Mouse (Mus musculus) gastrocnemius, adult 2 months (tissue): ENCODE results near the gene Dcp1b. TPM values are rescaled to one million over a fixed set of nuclear protein-coding genes. Genes with fewer than 3 reads are reported as not detected.
A peak's percentile ranks its signal among the peaks of the same experiment; 100 is the strongest.

Source experiments
- DNase-seq: peaks from one replicate; pipeline ENCODE4 v3.0.0; 2022
- H3K27ac ChIP-seq: fragments of 200-600 bp; 2 replicates; pipeline ENCODE4 v1.8.1; 2022; ENCODE audit warnings: mild to moderate bottlenecking
- H3K4me3 ChIP-seq: fragments of 200-600 bp; 2 replicates; pipeline ENCODE4 v1.8.1; 2022; ENCODE audit warnings: mild to moderate bottlenecking, moderate library complexity
- CTCF ChIP-seq: fragments of 200-600 bp; IDR thresholded peaks from 2 replicates; pipeline ENCODE4 v1.8.1; 2022; ENCODE audit warnings: antibody characterized with exemption, mild to moderate bottlenecking, moderate library complexity
- intact Hi-C: fragments of 180-260 bp; cut with DNase I; formaldehyde crosslinking; loops from one replicate; pipeline ENCODE4 v1.15.1; 2025
- long read RNA-seq, 2 experiments: library from polyadenylated mRNA; stranded (forward); transcript quantifications; one replicate each; pipeline ENCODE4 v2.0.0; 2021
- total RNA-seq, 2 experiments: library from RNA; stranded (reverse); gene quantifications; 2 replicates each; pipeline ENCODE4 v1.2.3; 2021

The Dcp1b gene
- total RNA-seq = 1 to 10 TPM; 4.3 to 4.8 TPM
- long read RNA-seq, experiment 1, partial matches to known transcripts = 0 of 3 reads
- long read RNA-seq, experiment 1, other reads (novel, unspliced or antisense) = 1 of 3 reads
- long read RNA-seq, experiment 2, partial matches to known transcripts = 0 of 5 reads
- long read RNA-seq, experiment 2, other reads (novel, unspliced or antisense) = 1 of 5 reads

DNA sequence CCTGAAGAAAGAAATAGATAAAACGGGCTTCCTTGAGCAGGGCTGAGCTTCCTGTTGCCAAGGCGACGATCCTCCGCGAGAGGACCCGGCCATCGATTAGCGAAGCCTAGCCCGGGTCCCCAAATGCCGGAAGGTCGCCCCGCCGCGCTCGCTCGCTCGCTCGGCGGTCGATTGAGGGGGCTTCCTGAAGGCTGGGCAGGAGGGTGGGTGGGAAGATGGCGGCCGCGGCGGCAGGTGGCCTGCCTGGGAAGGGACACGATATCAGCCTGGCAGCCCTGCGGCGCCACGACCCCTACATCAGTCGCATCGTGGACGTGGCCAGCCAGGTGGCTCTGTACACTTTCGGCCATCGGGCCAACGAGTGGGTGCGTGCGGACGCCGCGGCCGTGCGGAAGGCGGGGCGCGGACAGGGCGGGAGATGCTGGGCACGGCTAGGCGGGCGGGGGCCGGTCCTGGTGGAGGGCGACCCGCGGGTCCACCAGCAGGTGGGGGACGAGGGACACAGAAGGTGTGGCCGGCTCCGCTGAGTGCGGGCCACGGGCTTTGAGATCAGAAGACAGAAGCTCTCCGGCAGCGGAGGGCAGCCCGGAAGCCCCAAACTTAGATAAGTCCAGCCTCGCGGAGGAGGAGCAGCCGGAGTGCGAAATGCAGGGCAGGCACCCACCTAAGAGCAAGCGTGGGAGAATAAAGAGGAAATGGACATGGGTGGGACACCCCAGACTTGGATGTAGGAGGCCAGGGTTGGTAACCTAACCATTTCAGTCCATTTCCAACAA, at the start of gene Dcp1b:
Dcp1b (plus strand) TSS at position 176 of the 776 bp plus-strand sequence.
- H3K4me3 ChIP-seq = peak within 1 kb of the TSS; percentile 84
- peak; percentile 51 for TF ChIP-seq CTCF
- intact Hi-C loops = no loop called here
- H3K27ac ChIP-seq = peak within 1 kb of the TSS; percentile 90
- DNase-seq = peak; percentile 90

DNA sequence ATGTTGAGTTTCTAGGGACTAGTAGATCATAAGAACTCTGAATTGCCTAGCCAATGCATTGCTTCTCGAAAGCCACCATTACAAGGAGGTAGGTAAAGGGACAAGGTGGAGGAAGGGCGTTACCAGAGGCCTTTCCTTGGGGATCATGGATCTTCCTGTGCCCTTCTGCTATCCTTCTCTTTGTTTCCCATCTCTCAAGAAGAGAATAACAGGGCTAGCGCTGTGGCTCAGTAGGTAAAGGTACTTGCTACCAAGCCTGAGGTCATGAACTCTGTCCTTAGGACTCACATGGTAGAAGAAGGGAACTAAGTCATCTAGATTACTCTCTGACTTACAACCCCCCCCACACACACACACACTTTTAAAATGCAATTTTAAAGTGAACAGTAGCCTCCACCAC, 48.1 kb upstream of the Dcp1b start:
- intact Hi-C loops = no loop called here
- Histone ChIP-seq H3K27ac (no peak overlapping the region), H3K4me3 (no peak overlapping the region)
- DNase-seq = no peak
- no peak for TF ChIP-seq CTCF

DNA sequence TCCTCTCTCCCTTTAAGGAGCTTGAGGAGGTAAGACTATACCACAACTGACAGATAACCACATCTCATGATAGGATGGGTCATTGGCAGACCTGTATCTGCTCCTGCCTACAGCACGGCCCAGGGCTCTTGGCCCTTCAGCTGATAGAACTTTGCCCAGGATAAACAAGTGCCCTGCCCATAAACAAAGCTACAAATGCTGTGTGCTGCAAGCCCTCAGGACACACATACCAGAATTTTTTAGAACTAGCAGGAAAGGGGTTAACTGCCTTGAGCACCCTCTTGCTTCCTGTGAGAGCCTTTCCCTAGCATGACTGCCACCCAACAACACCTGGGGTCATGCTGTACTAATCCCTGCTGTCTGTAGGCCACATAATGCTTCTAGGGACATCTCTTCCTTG, 47.0 kb upstream of the Dcp1b start:
- no peak for DNase-seq
- intact Hi-C loops = no loop called here
- Histone ChIP-seq H3K27ac (no peak overlapping the region), H3K4me3 (no peak overlapping the region)
- no peak for TF ChIP-seq CTCF

DNA sequence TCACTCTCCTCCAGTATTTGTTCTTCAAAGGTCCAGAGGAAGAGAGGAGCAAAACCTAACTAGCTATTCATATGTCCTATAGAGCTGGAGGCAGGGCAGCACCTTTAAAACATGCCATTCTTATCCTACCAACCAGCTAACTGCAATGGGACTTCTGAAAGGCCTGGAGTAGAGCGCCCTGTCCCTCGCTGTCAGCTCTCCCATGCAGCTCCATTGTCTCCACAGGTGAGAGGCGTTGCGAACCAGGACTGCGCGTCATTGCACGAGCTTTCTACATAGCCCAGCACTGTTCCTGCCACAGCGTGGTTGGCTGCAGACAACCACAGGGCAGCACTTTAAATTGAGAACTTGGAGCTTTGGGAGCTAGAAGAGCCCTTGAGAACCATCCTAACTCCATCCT, 46.5 kb upstream of the Dcp1b start:
- no peak overlapping the region for H3K27ac ChIP-seq
- intact Hi-C loops = no loop called here
- no peak for DNase-seq
- no peak overlapping the region for H3K4me3 ChIP-seq
- TF ChIP-seq CTCF = no peak

DNA sequence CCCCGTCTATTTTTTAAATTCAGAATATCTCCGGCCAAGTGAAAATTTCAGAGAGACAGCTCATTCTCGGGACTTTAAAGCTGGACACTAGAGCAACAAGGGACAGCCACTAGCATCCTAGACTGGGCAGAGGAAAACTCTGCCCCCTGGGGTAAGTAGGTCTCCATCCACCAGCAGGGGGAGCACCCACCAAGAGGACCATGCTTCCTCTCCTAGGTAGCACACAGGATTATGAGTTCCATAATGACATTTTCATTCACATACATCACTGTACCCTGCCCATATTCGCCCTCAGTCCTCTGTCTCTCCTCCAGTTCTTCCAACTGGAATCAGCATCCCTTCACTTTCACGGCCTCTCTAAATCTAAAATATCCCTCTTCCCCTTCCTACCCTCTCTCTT, 45.4 kb upstream of the Dcp1b start:
- intact Hi-C loops = no loop called here
- TF ChIP-seq CTCF = peak; percentile 71
- DNase-seq = peak; percentile 57
- H3K4me3 ChIP-seq = no peak overlapping the region
- H3K27ac ChIP-seq = no peak overlapping the region

DNA sequence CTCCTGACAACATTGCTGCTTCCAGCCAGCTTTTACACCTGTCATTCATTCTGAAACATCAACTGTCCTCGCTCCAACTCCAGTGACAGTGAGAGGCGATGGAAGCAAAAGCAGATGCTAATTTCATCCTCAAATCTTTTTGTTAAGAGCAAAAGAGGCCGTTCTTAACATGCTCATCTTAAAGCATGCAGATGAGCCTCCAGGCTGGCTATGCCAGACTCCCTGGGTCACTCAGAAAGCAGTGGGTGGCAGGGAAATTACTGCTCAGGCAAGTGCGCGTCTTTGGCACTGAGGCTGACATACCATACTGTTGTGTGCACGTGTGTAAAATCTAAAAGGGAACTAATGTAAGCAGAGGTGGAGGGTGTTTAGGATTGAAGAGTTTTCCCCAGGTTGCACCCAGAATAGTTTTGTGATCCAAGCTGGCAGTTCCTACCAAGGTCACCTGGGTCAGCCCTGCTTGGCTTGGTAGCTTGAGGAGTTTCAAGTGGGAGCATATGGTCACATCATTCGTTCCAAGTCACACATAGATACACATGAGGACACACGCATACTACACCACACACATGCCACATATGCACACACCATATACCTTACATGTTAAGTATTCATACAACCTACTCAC, 42.8 kb upstream of the Dcp1b start:
- no peak overlapping the region for H3K27ac ChIP-seq
- H3K4me3 ChIP-seq = no peak overlapping the region
- intact Hi-C loops = no loop called here
- DNase-seq = no peak
- no peak for TF ChIP-seq CTCF

DNA sequence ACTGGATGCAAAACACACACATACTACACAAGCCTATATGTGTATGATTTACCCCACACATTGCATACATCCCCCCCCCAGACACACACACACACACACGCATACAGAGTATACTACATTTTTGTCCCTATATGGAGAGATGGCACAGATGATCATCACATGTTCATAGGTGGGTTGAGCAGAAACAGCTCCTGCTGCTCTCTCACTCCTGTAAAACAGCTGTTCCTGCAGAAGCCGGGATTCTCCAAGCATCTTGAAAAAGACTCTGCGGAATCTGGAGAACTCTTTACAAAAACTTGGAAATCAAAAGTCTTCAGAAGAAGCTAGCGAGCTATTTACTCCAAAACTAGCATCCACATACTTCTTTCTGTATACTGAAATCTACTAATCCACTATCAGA, 42.2 kb upstream of the Dcp1b start:
- no peak for DNase-seq

DNA sequence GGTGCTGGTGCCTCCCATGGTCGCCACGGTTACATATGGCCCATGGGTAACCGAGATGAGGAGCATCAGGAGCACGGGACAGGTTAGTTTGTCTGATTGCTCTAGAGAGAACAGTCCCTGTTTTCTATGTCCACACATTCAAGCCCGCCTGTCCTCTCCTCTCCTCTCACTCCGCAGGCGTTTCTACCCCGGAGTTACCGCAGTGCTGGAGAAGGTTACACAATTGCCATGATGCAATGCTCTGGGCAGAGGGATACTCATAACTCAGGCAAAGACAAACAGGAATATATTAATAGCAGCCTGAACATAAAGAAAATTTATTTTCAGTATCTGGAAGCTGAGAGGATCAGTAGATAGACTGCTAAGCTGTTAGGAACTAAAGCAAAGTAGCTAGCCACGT, 37.3 kb upstream of the Dcp1b start:
- intact Hi-C loops = no loop called here
- TF ChIP-seq CTCF = no peak
- H3K4me3 ChIP-seq = no peak overlapping the region
- DNase-seq = no peak
- H3K27ac ChIP-seq = no peak overlapping the region

More for the DNA sequence above, 42.2 kb upstream of the Dcp1b start:
- no peak for TF ChIP-seq CTCF
- intact Hi-C loops = no loop called here
- H3K27ac ChIP-seq = no peak overlapping the region
- no peak overlapping the region for H3K4me3 ChIP-seq

DNA sequence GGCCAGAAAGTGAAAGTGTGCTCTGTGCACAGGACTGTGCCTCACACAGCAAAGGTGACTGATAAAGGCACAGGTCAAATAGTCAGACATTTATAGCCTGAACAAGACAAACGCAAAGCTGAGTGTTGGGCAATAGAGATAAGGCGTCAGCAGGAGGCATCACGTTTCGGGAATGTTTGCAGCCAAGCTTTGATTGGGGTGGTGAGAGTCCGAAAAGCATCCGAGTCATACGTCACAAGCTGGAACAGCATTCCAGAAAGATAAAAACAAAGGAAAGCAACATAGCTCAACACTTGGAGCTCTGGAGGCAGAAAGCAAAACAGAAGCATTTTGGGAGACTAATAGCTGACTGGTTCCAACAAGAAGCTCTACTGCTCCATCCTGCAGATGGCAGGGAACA, 35.5 kb upstream of the Dcp1b start:
- no peak for TF ChIP-seq CTCF
- H3K27ac ChIP-seq = no peak overlapping the region
- intact Hi-C loops = no loop called here
- DNase-seq = no peak
- no peak overlapping the region for H3K4me3 ChIP-seq

DNA sequence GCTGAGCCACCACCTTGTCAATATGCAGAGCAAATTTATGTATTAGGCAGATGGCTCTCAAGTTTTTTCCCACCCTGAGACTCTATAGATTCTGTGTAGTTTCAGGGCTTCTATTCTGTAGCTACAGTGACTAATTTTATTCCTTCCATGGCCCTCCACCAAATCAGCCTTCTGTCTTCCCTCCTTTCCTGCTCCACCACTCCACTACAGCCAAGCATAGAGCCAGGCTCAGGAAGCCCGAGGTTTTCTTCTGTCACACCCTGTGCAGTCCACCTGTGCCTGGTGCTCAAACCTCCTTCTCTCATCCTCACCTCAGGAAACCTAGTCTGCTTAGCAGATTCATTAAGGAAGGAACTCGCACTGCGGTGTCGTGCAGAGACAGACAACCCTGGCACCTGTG, 29.9 kb upstream of the Dcp1b start:
- no peak overlapping the region for H3K27ac ChIP-seq
- DNase-seq = no peak
- TF ChIP-seq CTCF = no peak

DNA sequence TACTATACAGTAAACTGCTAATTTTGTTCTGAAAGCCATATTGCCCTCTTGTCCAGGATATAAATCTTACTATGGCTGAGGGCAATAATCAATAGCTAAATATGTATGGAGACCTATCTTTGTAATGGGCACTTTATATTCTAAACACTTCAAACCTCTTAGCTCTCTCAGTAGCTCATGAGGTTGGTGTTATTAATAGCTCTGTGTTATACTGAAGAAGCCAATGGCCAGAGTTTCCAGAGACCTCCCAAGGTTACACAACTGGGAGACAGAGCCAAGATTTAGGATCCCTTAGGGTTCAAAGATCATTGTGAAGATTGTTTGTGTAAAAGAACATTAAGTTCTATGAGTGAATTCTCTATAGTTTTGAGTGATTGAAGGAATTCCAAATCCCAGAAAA, 9.4 kb upstream of the Dcp1b start:
- Histone ChIP-seq H3K4me3 (no peak overlapping the region), H3K27ac (no peak overlapping the region)
- no peak for TF ChIP-seq CTCF
- intact Hi-C loops = no loop called here
- DNase-seq = no peak

More for the DNA sequence above, 29.9 kb upstream of the Dcp1b start:
- intact Hi-C loops = no loop called here
- no peak overlapping the region for H3K4me3 ChIP-seq

DNA sequence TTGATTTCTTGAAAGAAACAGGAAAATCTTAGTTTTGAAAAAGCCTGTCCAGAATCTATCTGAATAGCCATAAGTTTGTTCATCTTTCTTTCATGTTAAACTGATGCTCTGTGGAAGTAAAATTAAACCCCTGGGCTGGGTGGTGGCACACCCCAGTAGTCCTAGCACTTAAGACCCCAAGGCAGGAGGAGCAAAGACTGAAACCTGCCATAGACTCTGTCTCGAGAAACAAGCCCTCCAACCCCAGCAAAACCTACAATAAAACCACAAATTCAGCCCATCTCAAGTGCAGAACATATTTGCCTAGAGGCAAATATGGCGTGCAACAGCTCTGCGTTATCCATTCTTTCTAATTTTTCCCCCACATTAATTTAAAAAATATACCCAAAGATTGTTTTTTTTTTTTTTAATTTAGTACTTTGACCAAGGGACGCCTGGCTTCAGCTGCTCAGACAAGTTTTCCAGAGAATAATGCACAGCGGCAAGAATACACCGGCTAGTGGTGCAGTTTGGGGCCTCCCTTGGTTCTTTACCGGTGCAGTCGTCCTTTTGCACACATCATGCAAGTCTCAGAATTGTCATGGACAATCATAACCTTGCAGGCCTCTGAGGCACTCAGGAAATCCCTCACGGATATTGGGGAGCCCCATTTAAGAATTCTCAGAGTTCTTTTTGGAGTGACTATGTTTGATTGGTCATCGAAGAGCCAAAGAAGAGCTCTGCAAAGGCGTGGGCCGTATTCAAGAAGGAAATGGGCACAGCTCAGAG, 562 bp upstream of the Dcp1b start:
- no peak for DNase-seq
- intact Hi-C loops = no loop called here
- TF ChIP-seq CTCF = no peak
- Histone ChIP-seq H3K4me3 (peak overlapping the region; percentile 84), H3K27ac (peak overlapping the region; percentile 90)

DNA sequence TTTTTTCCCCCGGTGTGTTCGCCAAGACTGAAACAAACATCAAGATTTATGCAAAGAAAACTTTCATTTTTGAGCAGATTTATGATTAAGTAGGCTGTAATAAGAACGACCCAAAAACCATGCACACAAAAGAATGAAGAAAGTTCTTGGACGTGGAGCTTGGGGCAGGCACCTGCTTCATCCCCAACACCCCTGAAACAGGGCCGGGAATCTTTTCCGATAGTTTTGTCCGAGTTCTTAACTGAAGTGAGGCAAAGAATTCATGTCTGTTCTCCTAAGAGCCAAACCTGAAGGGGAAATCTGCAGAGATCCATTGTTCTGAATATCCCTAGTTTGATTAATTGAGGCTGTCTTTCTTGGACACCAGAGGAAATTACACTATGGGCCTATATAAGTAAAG, 1.1 kb downstream of the Dcp1b start:
- Histone ChIP-seq H3K27ac (peak overlapping the region; percentile 90; the same call in 1 of the 2 replicates), H3K4me3 (peak overlapping the region; percentile 84)
- intact Hi-C loops = no loop called here
- TF ChIP-seq CTCF = no peak
- DNase-seq = no peak
